Mouse (Mus musculus) right cerebral cortex, postnatal 10 days (tissue): ENCODE measurements at regions not wholly inside any gene's neighbourhood (a gene's known extent, or its start where the extent isn't known, plus 50 kb on each side); places are given as distances from the start of the nearest gene placed in this dataset.
A peak's percentile ranks its signal among the peaks of the same experiment; 100 is the strongest.

ENCODE experiments used
- DNase-seq, 2 experiments: peaks; one replicate each; pipeline ENCODE4 v3.0.0; 2021; ENCODE audit warnings: low spot score in 2 of 2

DNA sequence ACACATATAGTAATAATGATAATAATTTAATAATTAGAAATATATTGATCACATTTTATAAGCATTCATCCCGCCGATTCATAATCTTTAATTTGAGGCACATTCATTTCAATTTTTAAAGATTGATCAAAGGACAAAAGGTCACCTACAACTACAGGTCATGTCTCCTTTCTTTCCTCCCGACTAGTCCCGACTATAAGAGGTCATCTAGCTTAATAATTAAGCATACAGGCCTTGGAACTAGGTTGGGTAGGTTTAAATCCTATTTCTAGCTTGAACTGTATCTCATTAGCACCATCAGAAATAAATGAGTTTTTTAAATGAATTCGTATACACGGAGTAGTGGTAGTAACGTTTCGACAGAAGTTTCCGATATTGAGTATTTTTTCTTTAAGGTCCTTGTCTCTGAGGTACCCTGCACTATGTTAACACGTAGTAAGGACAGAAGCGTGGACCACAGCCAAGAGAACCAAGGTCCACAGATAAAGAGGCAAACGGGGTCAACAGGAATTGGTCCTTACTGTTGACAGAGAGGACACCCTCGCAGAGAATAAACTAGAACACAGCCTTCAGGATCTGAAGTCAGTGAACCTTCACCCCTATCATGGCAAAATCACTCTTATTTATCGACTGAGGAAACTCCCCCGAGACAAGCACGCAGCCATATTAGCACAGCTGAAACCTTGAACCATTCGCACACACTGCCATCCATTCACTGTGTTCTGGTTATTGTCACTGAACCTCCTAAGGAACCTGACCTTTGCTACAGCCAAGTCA is 185.8 kb upstream of the Jmjd1c start:
- DNase-seq: no peak

DNA sequence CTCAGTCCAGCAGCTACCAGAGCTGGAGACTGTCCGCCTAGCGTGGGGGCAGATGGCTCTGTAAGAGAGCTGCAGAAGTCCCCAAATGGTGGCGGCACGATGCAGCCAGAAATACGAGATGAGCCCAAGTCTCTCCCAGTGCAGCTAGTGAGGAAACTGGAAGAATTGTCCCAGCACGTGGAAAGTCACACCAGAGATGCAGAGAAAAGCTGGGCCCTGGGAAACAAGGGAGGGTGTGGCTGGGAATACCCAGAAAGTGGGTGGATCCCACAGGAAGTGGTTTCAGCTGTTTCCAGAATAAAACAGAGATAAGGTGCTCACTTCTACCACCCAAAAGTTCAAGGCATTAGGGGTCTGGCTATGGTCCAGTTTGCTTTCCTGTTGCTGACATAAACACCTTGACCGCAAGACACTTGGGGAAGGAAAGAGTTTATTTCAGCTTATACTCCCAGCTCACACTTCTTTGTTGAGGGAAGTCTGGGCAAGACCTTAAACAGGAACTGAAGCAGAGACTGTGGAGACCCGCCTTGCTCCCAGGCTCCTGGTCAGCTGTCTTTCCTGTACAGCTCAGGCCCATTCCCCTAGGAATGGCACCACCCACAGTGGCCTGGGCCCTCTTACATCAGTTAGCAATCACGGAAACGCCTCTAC is 184.5 kb upstream of the Jmjd1c start:
- peak; percentile 70 to 72 for DNase-seq

DNA sequence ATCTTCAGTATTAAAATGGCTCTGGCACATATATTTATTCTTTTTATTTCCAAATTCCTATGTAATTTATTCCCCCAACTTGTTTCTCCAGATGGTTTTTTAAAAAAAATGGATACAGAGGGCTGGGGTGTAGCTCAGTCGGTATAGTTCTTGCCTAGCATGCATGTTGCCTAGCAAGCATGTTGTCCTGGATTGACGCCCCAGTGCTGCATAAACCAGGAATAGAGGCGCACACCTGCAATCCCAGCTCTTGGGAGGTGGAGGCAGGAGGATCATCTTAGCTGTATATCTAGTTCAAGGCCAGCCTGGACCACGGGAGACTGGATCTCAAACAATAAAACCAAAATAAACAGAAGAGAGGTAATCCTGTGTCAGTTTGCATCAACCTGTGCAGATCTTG is 183.5 kb upstream of the Jmjd1c start:
- DNase-seq: peak; percentile 53 to 66

DNA sequence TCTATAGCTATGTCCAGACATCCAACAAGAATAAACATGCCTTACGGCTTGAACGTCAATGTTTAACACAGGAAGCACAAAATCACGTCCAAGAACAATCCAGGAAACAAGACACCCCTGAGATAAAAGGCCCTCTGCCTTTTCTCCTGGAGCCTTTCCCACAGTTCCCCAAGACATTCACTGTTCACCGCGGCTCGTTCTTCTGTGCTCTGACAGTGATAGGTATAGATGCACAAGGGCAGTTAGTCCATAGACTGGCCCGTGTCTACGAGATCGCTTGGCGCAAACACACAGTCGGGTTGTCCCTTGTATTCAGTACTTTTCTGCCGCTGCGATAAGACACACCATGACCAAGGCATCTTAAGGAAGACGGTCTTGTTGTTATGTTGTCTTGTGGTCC is 182.7 kb upstream of the Jmjd1c start:
- DNase-seq: no peak

DNA sequence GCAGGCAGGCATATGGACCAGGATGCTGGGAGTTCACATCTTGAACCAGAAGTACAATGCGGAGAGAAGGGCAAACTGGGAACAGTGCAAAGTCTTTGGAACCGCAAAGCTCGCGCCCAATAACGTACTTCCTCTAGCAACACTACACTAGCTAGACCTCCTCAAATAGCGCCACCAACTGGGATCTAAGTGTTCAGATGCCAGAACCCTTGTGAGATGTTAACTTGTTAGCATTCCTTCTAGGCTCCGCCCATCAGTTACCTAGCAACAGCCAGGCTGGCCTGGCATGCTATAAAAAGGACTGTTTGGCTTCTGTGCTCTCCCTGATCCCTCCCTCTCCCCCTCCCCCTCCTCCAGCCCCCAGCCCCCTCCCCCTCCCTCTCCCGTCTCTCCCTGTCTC is 182.3 kb upstream of the Jmjd1c start:
- peak; percentile 72 to 84 for DNase-seq

DNA sequence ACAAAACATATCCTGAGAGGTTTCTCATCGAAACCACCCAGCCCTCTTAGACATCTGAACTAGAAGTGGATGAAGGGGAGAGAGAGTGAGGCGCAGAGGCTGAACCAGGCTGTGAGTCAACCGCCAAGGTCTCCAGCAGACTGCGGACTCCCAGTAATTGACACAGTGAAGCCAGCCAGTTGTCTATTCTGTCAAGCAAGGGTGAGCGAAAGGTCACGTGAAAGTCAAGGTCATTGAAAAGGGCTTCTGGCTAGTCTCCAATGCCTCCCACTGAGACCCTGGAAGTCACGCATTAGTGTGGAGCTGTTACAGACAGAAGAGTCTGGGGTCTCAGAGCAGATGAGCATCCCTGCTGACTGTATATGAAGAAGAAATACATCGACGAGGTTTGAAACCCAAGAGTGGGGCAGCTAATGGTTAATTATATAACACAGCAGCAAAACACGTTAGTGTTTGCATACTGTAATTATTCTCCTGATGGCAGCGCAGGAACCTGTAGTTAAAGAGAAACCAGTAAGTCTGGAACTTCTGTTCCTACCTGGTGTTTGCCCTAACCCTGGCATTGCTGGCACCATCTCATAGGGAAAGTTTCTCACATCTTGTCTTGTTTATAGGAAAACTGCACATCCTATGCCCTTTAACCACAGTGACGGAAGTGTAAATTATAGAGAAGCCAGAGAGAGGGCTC is 181.5 kb upstream of the Jmjd1c start:
- no peak for DNase-seq

DNA sequence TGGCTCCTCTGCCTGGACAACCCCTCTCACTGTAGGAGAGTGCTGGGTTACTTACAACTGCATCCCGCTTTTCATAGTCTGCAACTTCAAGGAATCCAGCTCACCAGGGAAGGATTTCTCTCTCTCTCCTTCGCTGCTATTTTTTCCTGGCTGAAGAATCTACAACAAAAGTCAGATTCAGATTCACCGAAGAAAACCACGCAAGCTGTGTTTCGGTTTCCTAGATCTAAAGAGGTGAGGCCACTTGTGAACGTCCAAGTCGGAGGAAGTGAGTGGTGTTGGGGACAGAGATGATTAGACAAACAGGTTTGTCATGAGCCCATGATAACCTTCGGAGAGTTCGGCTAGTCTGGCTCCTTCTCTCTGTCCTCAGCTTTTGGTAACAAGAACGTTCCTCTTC is 180.1 kb upstream of the Jmjd1c start:
- no peak for DNase-seq

DNA sequence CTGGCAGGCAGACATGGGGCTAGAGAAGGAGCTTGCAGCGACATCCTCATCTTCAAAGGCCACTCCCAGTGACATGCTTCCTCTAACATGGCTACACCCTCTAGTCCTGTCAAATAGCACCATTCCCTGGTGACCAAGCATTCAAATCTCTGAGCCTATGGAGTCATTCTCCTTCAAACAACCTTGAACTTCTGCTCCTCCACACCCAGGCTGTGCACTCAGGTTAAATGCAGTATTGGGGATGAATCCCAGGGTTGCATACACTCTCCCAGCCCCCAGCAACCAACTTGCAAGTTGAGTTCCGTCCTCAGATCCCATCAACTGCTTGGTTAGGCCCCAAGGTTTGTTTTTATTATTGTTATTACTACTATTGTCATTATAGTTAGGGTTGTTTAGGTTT is 178.2 kb upstream of the Jmjd1c start:
- DNase-seq: no peak

DNA sequence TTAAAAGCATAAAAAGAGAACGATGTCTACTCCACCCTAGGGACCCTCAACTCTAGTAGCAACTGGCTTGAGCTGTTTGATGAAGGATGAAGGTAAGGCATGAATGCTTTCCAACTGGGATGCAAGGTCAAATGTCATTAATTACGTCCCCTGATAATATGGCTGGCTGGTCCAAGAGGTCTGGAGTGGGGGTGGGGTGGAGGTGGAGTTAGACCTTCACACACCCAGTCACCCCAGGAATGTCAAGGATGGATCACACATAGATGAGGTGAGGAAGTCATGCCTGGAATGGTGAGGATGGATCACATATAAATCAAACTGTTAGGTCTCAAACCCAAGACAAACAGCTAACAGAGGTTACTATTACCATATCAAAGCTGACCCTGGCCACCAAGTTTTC is 177.2 kb upstream of the Jmjd1c start:
- DNase-seq: no peak

DNA sequence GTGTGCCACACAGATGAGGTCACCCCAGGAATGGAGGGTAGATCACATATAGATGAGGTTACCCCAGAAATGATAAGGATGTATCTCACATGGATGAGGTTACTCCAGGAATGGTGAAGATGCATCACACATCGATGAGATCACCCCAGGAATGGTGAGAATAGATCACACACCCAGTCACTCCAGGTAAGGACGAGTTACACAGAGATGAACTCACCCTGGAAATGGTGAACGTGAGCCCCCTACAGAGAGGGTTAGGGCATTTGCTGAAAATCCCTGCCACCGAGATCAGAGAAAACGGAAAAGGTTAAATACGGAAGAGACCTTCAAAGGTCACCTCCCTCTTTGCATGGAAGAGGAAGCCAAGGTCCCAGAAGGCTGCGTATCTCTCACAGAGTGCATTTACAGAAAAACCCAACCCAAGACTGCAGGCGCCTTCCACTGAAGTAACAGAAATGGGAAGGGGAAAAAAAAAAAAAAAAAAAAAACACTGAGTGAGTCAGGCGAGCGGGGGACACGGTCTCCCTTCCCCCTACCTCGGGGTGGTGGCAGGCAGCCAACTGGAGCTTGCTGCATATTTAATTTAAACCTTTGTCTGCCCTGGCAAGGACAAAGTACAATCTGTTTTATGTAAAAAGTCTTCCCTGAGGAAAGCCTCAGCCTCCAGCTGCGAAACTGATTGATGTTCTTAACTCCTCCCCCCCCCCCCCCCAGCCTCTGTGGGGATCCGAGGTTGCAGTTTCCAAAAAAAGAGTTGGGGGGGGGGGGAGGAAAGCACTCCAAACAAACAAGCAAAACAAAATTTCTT is 175.8 kb upstream of the Jmjd1c start:
- DNase-seq: peak; percentile 92 to 94

DNA sequence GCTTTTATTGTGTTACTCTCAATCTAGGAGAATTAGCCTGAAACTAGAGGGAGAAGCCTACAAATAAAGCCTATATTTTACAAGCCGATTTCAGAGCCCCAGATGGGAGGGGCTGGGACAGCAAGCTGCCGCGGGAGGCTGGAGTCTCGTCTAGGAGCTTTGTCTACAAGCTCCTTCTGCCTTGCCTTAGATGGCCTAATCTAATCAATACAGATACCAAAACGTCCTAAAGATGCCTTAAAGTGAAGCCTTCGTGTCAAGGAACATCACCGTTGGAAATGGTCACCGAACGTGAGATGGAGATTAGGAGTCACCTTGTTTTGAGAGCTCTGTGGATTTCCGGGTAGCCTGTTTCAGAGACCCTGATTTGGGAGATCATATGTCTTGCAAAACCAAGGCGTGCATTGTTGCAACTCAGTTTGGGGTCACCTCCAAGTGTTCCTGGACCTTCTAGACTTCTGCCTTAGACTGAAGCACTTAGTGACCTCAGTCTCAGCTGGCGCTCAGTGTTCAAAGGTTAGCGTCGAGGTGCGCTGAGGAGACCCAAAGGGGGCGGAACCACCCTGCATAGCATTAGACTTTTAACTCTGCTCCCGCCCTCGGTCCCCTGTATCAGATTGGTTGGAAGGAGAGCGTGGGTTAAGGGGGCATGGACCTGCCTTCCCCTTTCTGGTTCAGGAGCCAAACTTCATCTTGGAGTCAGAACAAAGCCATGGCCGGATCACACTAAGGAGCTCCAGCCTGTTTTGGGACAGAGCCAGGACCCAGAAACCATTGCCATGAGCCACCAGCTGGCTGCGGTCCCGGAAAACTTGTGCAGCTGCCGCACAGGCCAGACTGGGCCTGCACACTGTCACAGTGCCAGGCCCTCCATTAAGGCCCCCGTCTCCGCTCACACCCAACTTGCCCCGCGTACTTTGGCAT is 174.9 kb upstream of the Jmjd1c start:
- DNase-seq: peak; percentile 96

DNA sequence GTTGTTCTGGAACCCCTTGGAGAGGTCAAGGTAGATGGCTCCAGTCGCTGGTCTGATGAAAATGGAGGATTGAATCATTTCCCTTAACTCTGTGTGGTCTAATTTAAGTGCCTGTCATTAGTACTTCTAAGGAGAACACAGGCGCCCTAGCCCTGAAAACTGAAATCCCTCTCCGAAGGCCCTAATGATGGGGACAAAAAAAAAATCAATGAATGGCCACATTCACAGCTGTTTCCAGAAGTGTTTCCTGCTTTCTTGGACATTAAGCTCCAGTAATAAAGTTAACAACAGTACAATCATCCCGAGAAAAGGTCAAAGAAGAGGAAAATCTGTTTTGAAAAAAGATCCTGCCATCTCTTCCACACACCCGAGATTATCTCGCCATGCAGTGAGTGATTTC is 174.1 kb upstream of the Jmjd1c start:
- DNase-seq: no peak

DNA sequence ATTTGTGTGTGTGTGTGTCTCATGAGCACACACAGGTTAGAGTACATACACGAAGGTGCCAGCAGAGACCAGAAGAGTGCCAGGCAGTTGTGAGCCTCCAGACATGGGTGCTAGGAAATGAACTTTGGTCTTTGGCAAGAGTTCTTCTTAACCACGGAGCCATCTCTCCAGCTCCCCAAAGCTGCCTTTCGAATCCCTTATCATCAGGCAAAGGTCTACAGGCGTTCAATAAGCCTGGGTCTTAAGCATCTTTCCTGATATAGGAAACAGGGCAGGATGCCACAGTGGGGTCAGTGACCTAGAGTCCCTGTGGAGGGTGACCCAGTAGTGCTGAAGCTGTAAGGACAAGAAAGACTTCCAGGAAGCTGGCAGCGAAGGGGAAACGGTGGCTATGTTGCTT is 173.6 kb upstream of the Jmjd1c start:
- no peak for DNase-seq

DNA sequence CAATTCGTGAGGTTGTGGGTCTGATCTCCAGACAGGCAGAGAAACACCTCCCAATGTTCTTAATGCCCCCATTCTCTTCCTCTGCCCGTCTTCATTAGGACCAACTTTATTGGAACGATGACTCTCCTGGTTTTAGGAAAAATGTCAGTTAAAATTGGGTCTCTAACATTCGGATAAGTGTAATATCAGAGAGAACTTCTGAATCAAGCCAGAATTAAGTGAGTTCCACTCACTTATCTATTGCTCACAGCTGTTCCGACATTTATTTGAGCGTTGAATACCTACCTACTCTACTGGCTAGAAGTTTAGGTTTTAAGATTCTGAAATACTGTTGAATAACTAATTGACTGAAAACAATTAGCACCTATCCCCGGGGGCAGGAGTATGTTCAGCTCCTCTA is 172.0 kb upstream of the Jmjd1c start:
- DNase-seq: no peak

DNA sequence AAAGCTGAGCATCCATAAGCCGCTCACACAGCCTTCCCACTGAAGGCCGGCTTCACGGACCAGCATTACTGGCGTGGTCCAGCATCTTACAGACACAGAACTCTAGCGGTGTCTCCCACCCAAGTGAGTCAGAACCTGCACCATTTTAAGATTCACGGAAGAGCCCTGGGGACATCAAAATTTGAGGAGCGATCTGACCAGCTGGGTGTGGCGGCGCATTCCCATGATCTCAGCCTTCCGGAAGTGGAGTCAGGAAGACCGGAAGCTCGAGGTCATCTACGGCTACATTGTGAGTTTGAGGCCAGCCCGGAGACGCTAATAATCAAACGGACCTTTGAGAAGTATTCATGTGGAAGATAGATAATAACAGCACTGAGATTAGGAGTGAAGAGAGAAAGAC is 171.5 kb upstream of the Jmjd1c start:
- DNase-seq: no peak

DNA sequence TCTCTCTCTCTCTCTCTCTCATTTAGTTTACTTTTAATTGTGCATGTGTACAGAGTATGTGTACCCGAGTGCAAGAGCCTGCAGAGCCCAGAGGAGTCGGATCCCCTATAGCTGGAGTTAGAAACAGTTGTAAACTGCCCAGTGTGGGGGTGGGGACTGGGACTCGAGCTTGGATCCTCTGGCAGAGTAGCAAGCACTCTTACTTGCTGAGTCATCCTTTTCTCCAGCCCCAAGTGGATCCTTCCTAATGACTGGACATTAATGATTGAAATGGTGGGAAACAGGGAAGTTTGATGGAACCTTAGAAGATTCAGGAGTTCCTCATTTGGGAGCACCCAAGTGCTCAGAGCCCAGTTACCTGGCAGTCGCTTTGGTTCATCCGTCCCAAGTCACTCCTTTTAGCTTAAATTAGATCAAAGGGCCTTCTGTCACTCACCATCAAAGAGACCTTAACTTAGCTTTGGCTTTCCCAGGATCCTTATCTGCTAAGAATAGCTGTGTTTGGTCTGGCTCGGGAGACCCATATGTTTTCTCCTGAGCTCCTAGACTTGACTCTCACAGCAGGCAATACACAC is 170.3 kb upstream of the Jmjd1c start:
- DNase-seq: no peak

DNA sequence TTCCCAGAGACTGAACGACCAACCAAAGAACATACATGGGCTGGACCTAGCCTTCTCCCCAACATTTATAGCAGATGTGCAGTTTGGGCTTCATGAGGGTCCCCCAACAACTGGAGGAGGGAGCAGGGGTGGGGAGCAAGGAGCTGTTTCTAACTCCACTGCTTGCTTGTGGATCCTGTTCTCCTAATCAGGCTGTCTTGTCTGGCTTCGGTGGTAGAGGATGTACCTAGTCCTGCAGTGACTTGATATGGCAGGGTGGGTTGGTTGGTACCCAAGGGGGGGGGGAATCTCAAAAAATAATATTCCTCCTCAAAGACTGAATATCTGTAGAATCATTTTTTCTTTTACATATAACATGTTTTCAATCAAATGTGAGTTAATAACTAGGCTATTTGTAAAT is 168.3 kb upstream of the Jmjd1c start:
- no peak for DNase-seq

DNA sequence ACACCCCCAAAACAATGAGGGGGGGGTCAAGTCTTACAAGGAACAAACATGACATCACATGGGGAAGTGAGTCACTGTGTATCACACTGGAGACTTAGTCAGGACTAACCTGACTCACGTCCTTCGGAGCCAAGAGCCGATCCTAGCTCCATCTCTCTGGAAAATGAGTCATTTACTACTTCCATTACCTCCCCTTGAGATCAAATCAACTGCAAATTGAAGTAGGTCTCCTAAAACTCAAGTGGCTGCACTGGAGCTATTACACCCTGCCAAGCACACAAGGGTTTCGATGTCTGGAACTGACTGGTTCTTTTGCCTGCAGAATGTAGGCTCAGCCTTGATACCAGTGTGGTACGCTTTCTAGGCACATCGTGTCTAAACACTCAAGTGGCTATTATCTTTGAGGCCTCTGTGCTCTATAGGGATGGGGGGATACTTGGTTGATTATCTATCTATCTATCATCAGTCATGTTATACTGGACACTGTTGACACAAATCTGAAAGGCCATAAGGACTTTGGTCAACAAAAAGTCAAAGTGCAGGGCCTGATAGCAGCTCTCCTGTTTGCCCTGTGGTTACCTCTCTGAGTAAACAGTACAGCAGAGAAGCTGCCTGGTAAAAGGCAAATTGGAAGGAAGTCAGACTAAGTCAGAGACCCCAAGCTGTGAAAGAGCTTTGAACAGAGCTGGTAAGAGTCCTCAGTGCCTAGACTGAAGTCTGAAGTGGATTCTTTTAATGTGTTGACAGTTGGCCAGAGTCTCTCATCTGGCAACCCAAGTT is 167.5 kb upstream of the Jmjd1c start:
- no peak for DNase-seq

DNA sequence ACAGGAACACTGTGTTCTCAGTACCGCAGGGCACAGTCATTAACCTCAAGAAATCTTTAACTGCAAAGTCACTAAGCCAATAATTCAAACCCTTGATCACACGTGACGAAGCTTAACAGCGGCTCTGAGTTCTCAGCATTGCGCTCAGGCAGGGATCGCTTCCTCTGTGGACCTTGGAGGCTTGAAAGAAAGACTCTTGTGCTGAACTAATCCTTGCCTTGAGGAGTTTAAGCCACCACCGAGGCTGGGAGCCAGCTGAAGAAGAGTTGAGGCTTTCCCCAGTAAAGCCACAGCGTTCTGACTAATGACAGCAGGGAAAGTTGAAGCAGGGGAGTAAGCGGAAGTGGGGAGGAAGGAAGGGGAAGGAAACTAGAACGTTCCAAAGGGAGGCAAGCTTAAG is 165.4 kb upstream of the Jmjd1c start:
- DNase-seq: no peak

DNA sequence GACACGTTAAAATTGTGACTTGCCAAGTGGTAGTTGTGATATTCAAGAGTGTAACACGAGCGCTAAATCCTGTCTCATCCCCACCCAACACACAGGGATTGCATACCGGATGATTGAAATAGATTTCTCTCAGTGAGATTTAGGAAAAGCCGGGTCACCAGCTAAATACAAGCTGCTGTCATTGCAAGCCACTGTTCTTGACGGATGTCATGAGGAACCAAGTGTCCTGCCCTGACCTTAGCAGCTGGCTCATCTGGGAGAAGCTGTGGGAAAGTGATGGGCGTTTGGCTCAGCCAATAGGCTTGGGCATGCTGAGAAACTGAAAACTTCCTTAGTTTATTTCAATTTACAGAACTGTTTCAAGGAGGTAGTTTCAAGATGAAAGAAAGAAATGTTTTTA is 164.4 kb upstream of the Jmjd1c start:
- DNase-seq: peak in 1 of 2 experiments; percentile 59
